Mouse (Mus musculus): ENCODE results near the gene Sirt6. TPM values are rescaled to one million over a fixed set of nuclear protein-coding genes. Genes with fewer than 3 reads are reported as not detected.

Sirt6 gene
- polyA plus RNA-seq (2012; rRNA removed) = 51.7 and 56.4 TPM in 2 replicates

DNA sequence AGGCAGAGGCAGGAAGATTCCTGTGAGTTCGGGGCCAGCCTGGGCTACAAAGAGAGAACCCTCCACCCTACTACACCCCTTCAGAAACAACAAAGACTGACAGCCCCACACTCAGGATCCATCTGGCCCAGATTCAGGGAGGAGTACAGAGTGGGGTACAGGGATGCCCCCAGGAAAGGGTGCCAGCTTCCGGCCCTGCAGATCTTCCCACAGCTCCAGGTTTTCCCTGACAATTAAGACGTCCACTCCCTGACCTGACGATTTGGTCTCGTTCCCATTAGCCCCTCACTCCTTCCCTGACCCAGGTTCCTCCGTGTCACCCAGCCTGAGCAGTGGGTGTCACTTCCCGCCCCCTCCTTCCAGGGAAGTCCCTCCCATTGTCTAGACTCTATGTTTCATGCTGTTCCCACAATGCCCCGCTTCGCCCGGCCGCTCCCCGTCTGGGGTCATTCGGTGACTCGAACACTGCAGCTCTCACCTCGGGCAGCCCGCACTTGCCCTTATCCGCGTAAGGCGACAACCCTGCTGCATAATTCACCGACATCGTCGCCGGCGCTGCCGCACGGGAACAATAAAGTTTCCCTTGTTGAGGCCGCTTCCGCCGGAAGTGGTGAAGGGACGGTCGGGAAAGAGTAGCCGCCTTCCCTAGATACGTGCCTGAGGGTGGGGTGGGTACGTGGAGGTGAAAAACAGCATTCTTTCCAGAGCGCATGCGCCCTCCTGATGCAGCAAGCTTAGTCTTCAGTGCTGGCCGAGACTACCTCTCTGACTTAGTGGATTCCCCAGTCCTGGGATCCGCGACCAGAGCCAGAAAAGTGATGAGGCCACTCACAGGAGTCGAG is at the start of gene Sirt6:
Gene Sirt6 (minus strand): TSS at position 804 of the 842 bp plus-strand sequence.

GRCm38 (mm10) chr10:81648803-81649775 is 21.5 kb upstream of the Sirt6 start, which contains the start of gene Gm10778:
TSS of gene Gm10778 (plus strand) at chr10:81649059.

GRCm38 (mm10) chr10:81628390-81628789 is 793 bp upstream of the Sirt6 start, which contains the start of gene Ankrd24:
TSS of gene Ankrd24 (plus strand) at chr10:81628540.

DNA sequence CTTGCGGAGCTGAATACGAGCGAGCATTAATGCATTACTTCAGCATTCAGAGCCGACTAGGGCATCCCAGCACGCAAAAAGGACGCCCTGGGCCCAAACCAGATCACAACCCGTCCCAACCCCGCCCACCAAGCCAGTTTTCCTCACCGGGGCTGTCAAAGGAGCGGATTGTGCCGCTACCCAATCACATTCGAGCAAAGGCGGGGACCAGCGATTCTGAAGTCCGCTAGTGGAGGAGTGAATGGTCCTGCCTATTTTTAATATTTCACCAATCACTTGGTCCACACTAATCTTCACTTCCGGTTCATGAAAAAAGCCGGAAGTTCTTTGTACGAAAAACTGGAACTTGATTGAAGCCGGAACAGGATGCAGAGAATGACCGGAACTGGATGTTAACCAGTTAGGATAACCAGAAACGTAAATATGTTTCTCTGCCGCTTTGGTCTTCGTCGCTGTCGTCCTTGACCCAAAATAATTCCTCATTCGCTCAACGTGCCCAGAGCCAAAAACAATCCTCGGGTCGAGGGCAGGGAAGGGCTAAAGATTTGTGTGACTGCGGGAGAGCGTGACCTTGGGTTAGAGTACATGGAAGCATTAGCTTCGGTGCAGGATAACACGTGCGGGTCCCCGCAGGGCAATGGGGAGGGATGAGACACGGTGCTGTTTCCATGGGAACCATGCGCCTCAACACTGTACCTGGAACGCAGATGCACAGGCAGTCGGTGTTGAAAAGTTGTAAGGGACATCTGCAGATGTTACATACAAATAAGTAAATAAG is 21.4 kb downstream of the Sirt6 start, which contains the start of gene BC025920:
Gene BC025920 (plus strand): TSS at position 297 of the 778 bp plus-strand sequence.

DNA sequence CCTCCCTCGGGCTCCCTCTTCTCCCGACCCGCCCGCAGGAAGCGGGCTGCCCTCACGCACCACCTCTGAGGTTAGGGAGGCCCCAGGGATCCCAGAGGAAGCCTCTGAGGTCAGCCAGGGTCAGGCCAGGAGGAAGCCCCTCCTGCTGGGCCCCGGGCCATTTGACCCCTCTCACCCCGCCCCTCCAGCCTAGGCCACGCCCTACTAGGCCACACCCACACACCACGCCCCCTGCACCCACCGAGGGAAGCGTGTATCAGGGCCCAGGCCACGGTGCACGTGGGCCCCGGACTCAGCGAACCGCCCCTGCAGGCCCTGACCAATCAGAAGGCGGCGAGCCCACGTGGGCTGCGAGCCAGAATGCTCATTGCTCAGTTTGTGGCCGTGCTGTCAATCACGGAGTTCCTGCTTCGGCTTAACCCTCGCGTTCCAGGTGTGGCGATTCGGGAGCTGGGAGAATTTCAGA is 26.8 kb downstream of the Sirt6 start, which contains the start of gene Tle6:
Gene Tle6 (minus strand): TSS at position 336 of the 466 bp plus-strand sequence.

GRCm38 (mm10) chr10:81574081-81575056 is 53.2 kb downstream of the Sirt6 start, which contains the start of gene Tle2:
TSS of gene Tle2 (plus strand) at chr10:81574561.

Other genes starting within 250 kb of the Sirt6 start
- gene Fzr1, start 249.3 kb downstream of the Sirt6 start, polyA plus RNA-seq (2012; rRNA removed) = 130 and 133 TPM in 2 replicates
- gene Dohh, start 243.4 kb downstream of the Sirt6 start, polyA plus RNA-seq (2012; rRNA removed) = 98.1 and 108 TPM in 2 replicates
- gene Gm48551, start 243.3 kb downstream of the Sirt6 start, polyA plus RNA-seq (2012; rRNA removed) = 2.9 TPM in 2 replicates
- 4.4 and 5.7 TPM in 2 replicates for gene Gm48552, start 238.8 kb downstream of the Sirt6 start, polyA plus RNA-seq (2012; rRNA removed)
- 504 and 602 TPM in 2 replicates for gene Smim24, start 234.7 kb downstream of the Sirt6 start, polyA plus RNA-seq (2012; rRNA removed)
- 33.9 and 48.1 TPM in 2 replicates for gene Nfic, start 172.2 kb downstream of the Sirt6 start, polyA plus RNA-seq (2012; rRNA removed)
- 4.7 and 5.4 TPM in 2 replicates for gene Celf5, start 145.1 kb downstream of the Sirt6 start, polyA plus RNA-seq (2012; rRNA removed)
- 240 and 254 TPM in 2 replicates for gene Ncln, start 131.4 kb downstream of the Sirt6 start, polyA plus RNA-seq (2012; rRNA removed)
- gene S1pr4, start 127.7 kb downstream of the Sirt6 start, polyA plus RNA-seq (2012; rRNA removed) = 4.5 and 5.7 TPM in 2 replicates
- gene Gna15, start 103.6 kb downstream of the Sirt6 start, polyA plus RNA-seq (2012; rRNA removed) = 3.0 and 3.1 TPM in 2 replicates
- gene Gna11, start 82.6 kb downstream of the Sirt6 start, polyA plus RNA-seq (2012; rRNA removed) = 280 and 341 TPM in 2 replicates
- gene Aes, start 68.3 kb downstream of the Sirt6 start, polyA plus RNA-seq (2012; rRNA removed) = 1,852 and 2,404 TPM in 2 replicates
- gene Tle2, start 53.2 kb downstream of the Sirt6 start, polyA plus RNA-seq (2012; rRNA removed) = 48.9 and 62.5 TPM in 2 replicates
- gene Tle6, start 26.7 kb downstream of the Sirt6 start, polyA plus RNA-seq (2012; rRNA removed) = 28.5 and 36.3 TPM in 2 replicates
- gene BC025920, start 21.5 kb downstream of the Sirt6 start, polyA plus RNA-seq (2012; rRNA removed) = 0.55 and 0.89 TPM in 2 replicates
- gene Ankrd24, start 743 bp upstream of the Sirt6 start, polyA plus RNA-seq (2012; rRNA removed) = 34.1 and 39.1 TPM in 2 replicates
- gene Gm10778, start 21.3 kb upstream of the Sirt6 start, polyA plus RNA-seq (2012; rRNA removed) = 0.20 and 0.30 TPM in 2 replicates
- 0.07 and 0.20 TPM in 2 replicates for gene Zfp433, start 77.0 kb upstream of the Sirt6 start, polyA plus RNA-seq (2012; rRNA removed)
- gene Gm3055, start 143.4 kb upstream of the Sirt6 start, polyA plus RNA-seq (2012; rRNA removed) = 0.30 and 0.33 TPM in 2 replicates
- gene Gm4767, start 184.4 kb upstream of the Sirt6 start, polyA plus RNA-seq (2012; rRNA removed) = not detected in 2 replicates
- gene Gm32687, start 236.1 kb upstream of the Sirt6 start, polyA plus RNA-seq (2012; rRNA removed) = 0.22 and 0.32 TPM in 2 replicates

Data from colon, adult 2 months (tissue).